Mouse (Mus musculus): ENCODE data around the gene Mmp27.

GRCm38 (mm10) chr9:7602982-7603742 is 32.0 kb downstream of the Mmp27 start:
- TF ChIP-seq CTCF (IDR thresholded peaks at IDR 0.05; ENCODE audit: low read depth) = peak; percentile 85
- TF ChIP-seq EP300 (IDR thresholded peaks at IDR 0.05; ENCODE audit: low read depth) = no peak
